Mouse (Mus musculus) spleen, adult 2 months (tissue): ENCODE measurements at regions not wholly inside any gene's neighbourhood (a gene's known extent, or its start where the extent isn't known, plus 50 kb on each side); places are given as distances from the start of the nearest gene placed in this dataset.

Experiments
- CTCF ChIP-seq: fragments of 200-500 bp; IDR thresholded peaks from 2 replicates; pipeline ENCODE4 v1.5.1; 2011; ENCODE audit warnings: mild to moderate bottlenecking, inconsistent platforms; ENCODE audit not compliant: insufficient read depth, insufficient read length, insufficient replicate concordance; ENCODE audit errors: extremely low read depth
- POLR2A ChIP-seq: fragments of 200-500 bp; IDR thresholded peaks from 2 replicates; pipeline ENCODE4 v1.6.1; 2011; ENCODE audit warnings: low read depth, low read length, inconsistent platforms

DNA sequence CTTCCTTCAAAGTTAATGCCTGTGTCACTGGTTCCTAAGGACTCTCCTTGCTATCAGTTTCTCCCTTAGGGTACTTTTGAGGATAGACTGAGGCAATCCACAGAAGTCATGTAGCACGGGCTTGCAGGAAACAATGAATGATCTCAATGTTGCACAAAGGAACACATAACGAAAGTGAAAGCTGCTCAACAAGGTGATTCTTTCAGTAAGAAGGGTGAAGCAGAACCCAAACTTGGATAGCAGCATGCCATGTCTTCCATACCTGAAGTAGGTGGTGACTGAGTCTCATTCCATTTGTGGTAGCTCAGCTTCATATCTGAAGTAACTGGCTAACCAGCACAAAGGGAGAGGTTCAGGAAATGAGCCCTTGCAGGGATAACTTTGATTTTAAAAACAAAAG, 325.7 kb downstream of the H2al1j start:
- TF ChIP-seq CTCF (no peak), POLR2A (no peak)
